Mouse (Mus musculus) liver, adult 2 months (tissue): ENCODE measurements at regions not wholly inside any gene's neighbourhood (a gene's known extent, or its start where the extent isn't known, plus 50 kb on each side); places are given as distances from the start of the nearest gene placed in this dataset.

ENCODE experiments used
- DNase-seq: peaks from one replicate; pipeline ENCODE4 v3.0.0-alpha.2; 2011; ENCODE audit warnings: low read depth, low spot score; ENCODE audit errors: extremely low read depth
- H3K27ac ChIP-seq: fragments of 200-500 bp; replicated peaks from 2 replicates; pipeline ENCODE4 v1.5.1; 2012; ENCODE audit warnings: low read depth, mild to moderate bottlenecking, control low read depth, inconsistent platforms, low read length; ENCODE audit not compliant: insufficient read depth
- H3K27me3 ChIP-seq: fragments of 200-500 bp; 2 replicates; pipeline ENCODE4 v1.6.1; 2012; ENCODE audit warnings: mild to moderate bottlenecking, moderate library complexity, low read length, inconsistent platforms; ENCODE audit not compliant: control insufficient read depth, insufficient read depth
- H3K36me3 ChIP-seq: fragments of 200-500 bp; 2 replicates; pipeline ENCODE4 v1.6.1; 2012; ENCODE audit warnings: low read length, inconsistent platforms; ENCODE audit not compliant: control insufficient read depth, insufficient read depth
- H3K4me1 ChIP-seq: fragments of 200-500 bp; 2 replicates; pipeline ENCODE4 v1.6.1; 2011; ENCODE audit warnings: low read length; ENCODE audit not compliant: control insufficient read depth, insufficient read depth
- H3K4me3 ChIP-seq: fragments of 200-500 bp; 2 replicates; pipeline ENCODE4 v1.5.1; 2011; ENCODE audit warnings: low read depth, mild to moderate bottlenecking, control low read depth, low read length, moderate library complexity; ENCODE audit not compliant: insufficient read depth
- H3K79me2 ChIP-seq: fragments of 200-500 bp; 2 replicates; pipeline ENCODE4 v1.6.1; 2012; ENCODE audit warnings: inconsistent platforms, mild to moderate bottlenecking, low read length, moderate library complexity; ENCODE audit not compliant: control insufficient read depth, insufficient read depth
- H3K9ac ChIP-seq: fragments of 200-500 bp; 2 replicates; pipeline ENCODE4 v1.6.1; 2012; ENCODE audit warnings: low read depth, mild to moderate bottlenecking, control low read depth, inconsistent platforms, low read length
- CTCF ChIP-seq: fragments of 200-500 bp; IDR thresholded peaks from 2 replicates; pipeline ENCODE4 v1.5.1; 2011; ENCODE audit warnings: low read depth, low read length, control low read depth
- POLR2A ChIP-seq: fragments of 200-500 bp; IDR thresholded peaks from 2 replicates; pipeline ENCODE4 v1.6.1; 2011; ENCODE audit warnings: low read length, control low read depth; ENCODE audit not compliant: insufficient read depth; ENCODE audit errors: extremely low read depth
- whole genome bisulfite sequencing: fragments of 180-500 bp; shearing (Covaris S2); methylation state at CpG from one replicate; pipeline ENCODE4 v1.1.7; 2018; 5-methylcytosine and 5-hydroxymethylcytosine counted together

DNA sequence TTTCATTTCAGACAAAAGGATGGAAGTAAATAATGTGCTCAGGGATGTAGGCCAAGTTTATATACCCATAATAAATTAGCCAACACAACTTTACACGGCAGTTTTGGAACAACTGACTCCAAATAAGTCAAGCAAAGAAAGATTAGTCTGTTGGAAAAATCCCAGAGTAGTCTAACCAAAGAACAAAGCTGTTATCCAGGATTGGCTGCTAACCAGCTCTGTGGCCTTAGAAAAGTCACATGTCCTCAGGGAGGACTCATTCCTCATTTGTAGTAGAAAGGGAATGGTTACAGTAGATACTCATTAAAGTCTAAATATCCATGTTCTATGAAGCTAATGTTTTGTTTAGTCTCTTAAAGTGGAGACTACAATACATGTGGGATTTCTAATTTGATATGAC, 130.6 kb upstream of the Mid1 start:
- no peak for DNase-seq
- Histone ChIP-seq H3K79me2 (no peaks in the 10 kb centered on the region), H3K4me3 (no peak overlapping the region), H3K4me1 (no peaks in the 10 kb centered on the region), H3K27ac (no peak overlapping the region), H3K27me3 (no peaks in the 10 kb centered on the region), H3K36me3 (no peaks in the 10 kb centered on the region), H3K9ac (no peak overlapping the region)
- 36% methylated on average over 1 of the region's 1 CpGs for WGBS
- TF ChIP-seq CTCF (no peak), POLR2A (no peak)

DNA sequence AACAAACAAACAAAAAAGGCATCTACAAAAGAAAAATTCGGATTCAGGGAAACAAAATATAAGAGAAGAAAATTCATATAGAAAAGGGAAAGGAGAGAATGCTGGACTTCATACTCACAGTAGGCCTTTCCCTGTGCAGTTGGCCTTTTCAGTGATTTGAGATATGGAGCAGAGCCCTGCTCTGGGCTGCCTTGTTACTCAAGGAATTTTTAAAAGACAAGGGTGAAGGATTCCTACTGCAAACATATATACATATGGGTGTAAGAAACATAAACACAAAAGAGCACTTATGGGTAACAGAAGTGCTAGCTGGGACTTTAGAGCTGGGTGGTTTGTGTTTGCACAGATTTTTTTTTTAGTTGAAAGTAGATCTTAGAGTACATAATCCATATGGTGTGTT, 132.1 kb upstream of the Mid1 start:
- Histone ChIP-seq H3K27ac (no peak overlapping the region), H3K79me2 (no peaks in the 10 kb centered on the region), H3K9ac (no peak overlapping the region), H3K27me3 (no peaks in the 10 kb centered on the region), H3K36me3 (no peaks in the 10 kb centered on the region), H3K4me3 (no peak overlapping the region), H3K4me1 (no peaks in the 10 kb centered on the region)
- 79% methylated on average over 1 of the region's 1 CpGs for WGBS
- TF ChIP-seq POLR2A: no peak
- no peak for TF ChIP-seq CTCF
- no peak for DNase-seq

DNA sequence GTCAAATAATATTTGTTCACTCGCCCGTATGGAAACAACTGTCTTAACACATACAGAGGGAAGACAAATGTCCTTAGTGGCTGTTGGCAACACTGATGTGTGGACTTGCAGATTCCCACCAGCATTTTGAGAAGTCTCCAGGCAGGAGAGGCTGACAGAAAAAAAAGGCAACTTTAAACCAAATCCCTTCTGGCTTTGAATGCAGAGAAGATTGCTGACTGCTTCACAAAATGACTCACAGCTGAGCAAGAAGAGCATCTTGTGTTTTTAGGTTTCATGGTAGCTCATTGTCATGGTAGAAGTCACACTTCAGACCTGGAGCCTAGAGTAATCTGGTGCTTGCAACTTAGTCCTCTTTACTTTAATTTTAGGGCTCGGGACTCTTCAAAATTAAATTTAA, 141.0 kb upstream of the Mid1 start:
- H3K27me3 ChIP-seq: no peaks in the 10 kb centered on the region
- H3K36me3 ChIP-seq: no peaks in the 10 kb centered on the region
- TF ChIP-seq CTCF (no peak), POLR2A (no peak)
- H3K9ac ChIP-seq: no peak overlapping the region
- no peaks in the 10 kb centered on the region for H3K4me1 ChIP-seq
- DNase-seq: no peak
- no peak overlapping the region for H3K27ac ChIP-seq
- H3K4me3 ChIP-seq: no peak overlapping the region
- 93% methylated on average over 3 of the region's 3 CpGs for WGBS
- H3K79me2 ChIP-seq: no peaks in the 10 kb centered on the region

DNA sequence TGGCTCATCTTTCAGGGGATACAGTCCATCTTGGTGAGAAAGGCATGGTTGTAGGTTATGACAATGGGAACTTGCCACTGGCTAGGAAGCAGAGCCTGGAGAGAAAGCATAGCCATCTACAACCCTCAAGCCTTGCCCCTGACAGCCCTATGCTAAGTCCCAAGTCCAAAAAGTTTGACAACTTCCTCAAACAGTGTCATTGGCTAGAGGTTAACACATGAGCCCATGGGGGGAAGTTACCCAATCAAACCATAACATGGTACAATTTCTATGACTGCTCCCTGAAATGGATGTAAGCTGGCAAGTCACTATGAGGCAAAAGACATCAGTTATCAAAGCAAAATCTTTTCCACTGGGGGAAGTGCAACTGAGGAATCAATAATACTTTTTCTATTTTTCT, 176.8 kb upstream of the Mid1 start:
- no peak for DNase-seq
- TF ChIP-seq CTCF (no peak), POLR2A (no peak)
- no peaks in the 10 kb centered on the region for H3K79me2 ChIP-seq
- no peak overlapping the region for H3K27ac ChIP-seq
- no peak overlapping the region for H3K4me3 ChIP-seq
- no peak overlapping the region for H3K9ac ChIP-seq
- no peaks in the 10 kb centered on the region for H3K4me1 ChIP-seq
- H3K27me3 ChIP-seq: no peaks in the 10 kb centered on the region
- H3K36me3 ChIP-seq: no peaks in the 10 kb centered on the region

DNA sequence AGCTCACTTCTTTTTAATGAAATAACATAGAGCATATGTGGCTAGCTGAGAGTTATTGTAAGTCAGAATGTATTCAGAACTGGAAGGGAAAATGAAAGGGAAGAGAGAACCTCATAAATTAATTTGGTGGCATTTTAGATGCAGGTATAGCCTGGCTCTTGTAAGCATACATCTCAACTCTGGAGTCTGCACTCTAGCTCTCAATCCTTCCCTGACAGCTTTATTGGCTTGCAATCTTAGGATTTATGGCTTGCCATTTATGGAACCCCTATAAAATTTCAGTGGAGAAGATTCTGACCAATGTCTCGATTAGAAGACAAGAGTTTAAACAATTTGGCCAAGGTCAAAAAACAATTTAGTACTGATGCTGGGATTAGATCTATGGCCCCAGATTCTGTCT, 173.4 kb upstream of the Hccs start:
- no peak for TF ChIP-seq POLR2A
- TF ChIP-seq CTCF: no peak
- WGBS: 73% methylated on average over 1 of the region's 1 CpGs
- Histone ChIP-seq H3K27me3 (no peaks in the 10 kb centered on the region), H3K36me3 (no peaks in the 10 kb centered on the region), H3K9ac (no peak overlapping the region), H3K4me3 (no peak overlapping the region), H3K79me2 (no peaks in the 10 kb centered on the region), H3K4me1 (no peaks in the 10 kb centered on the region), H3K27ac (no peak overlapping the region)
- DNase-seq: no peak

DNA sequence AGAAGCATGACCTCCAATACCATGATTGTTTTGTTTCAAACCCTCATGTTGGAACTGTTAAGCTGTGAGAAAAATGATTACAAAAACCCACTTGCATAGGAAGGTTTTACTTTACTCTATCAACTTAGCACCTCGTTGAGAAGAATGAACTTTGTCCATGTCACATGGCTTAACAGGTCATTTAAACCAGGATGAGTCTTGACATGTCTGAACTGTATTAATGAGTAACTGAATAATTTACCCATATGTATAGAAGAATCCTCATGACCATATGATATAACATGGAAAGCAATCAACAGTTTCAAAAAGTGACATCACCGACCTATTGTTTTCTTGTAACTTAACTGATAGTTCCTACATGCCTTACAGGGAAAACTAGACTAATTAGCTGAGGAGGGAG, 153.3 kb upstream of the Hccs start:
- peak; percentile 7 for DNase-seq
- Histone ChIP-seq H3K4me3 (no peak overlapping the region), H3K27ac (no peak overlapping the region), H3K9ac (no peak overlapping the region), H3K4me1 (no peaks in the 10 kb centered on the region), H3K27me3 (no peaks in the 10 kb centered on the region), H3K79me2 (no peaks in the 10 kb centered on the region), H3K36me3 (no peaks in the 10 kb centered on the region)
- TF ChIP-seq POLR2A (no peak), CTCF (no peak)
- WGBS: 61% methylated on average over 2 of the region's 2 CpGs
